Mouse (Mus musculus): ENCODE data around the gene Tmem220. TPM values are rescaled to one million over a fixed set of nuclear protein-coding genes. Genes with fewer than 3 reads are reported as not detected.
A peak's percentile ranks its signal among the peaks of the same experiment; 100 is the strongest.

Tmem220 gene
- polyA plus RNA-seq, 1 experiment from 2014 or later, result 0.54 TPM

GRCm38 (mm10) chr11:67047199-67047598 is 22.2 kb downstream of the Tmem220 start:
- Histone ChIP-seq H3K9me3 (no peaks in the 10 kb centered on the region), H3K27me3 (replicated peaks) (no peaks in the 10 kb centered on the region), H3K4me3 (no peak overlapping the region), H3K4me1 (peaks cover 10% of the 10 kb centered on the region), H3K36me3 (replicated peaks) (0 out of 2 replicates have a peak, but pooled peaks cover 5% of the 10 kb centered on the region), H3K27ac (no peak overlapping the region), H3K9ac (no peak overlapping the region), H3K4me2 (no peak overlapping the region)
- 91% methylated on average over 5 of the region's 5 CpGs for WGBS
- no peak for ATAC-seq (replicated peaks)

DNA sequence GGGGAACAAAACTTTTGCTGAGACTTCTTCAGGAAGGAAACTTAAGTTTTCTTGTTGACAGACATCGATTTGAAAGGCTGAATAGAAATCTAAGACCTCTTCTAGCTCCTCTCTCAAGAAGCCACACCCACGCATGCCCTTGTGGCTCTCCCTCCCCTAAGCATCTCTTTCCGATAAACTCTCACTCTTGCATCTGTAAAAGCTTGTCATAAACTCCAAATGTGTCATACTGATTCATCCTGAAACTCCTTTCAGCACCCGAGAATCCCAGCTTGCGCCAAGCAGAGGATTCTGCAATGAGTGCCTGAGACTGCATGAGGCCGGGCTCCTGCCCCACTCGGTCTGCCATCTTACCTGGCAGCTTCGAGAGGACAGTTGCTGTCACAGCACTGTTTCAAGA is 23.5 kb downstream of the Tmem220 start:
- H3K4me2 ChIP-seq, result no peak overlapping the region
- peaks cover 15% of the 10 kb centered on the region for H3K4me1 ChIP-seq
- no peaks in the 10 kb centered on the region for H3K27me3 ChIP-seq (replicated peaks)
- no peak overlapping the region for H3K4me3 ChIP-seq
- H3K9me3 ChIP-seq, result no peaks in the 10 kb centered on the region
- WGBS, result 90% methylated on average over 8 of the region's 8 CpGs
- H3K36me3 ChIP-seq (replicated peaks), result 0 out of 2 replicates have a peak, but pooled peaks cover 5% of the 10 kb centered on the region
- H3K9ac ChIP-seq, result no peak overlapping the region
- ATAC-seq (replicated peaks), result no peak
- H3K27ac ChIP-seq, result no peak overlapping the region

- Histone ChIP-seq H3K4me3 (no peak overlapping the region), H3K9ac (no peak overlapping the region), H3K36me3 (replicated peaks) (0 out of 2 replicates have a peak, but pooled peaks cover 5% of the 10 kb centered on the region), H3K9me3 (no peaks in the 10 kb centered on the region), H3K27me3 (replicated peaks) (no peaks in the 10 kb centered on the region), H3K27ac (no peak overlapping the region), H3K4me1 (peaks cover 22% of the 10 kb centered on the region), H3K4me2 (no peak overlapping the region)
- WGBS, result 92% methylated on average over 3 of the region's 3 CpGs
- ATAC-seq (replicated peaks), result no peak
Observed at GRCm38 (mm10) chr11:67049256-67049655, 24.3 kb downstream of the Tmem220 start.

- H3K27me3 ChIP-seq (replicated peaks), result no peaks in the 10 kb centered on the region
- H3K4me1 ChIP-seq, result peaks cover 24% of the 10 kb centered on the region
- H3K36me3 ChIP-seq (replicated peaks), result peaks cover 6% of the 10 kb centered on the region; the same call in 1 of the 2 replicates
- peak overlapping the region; percentile 86 for H3K27ac ChIP-seq
- WGBS, result 7% methylated on average over 16 of the region's 16 CpGs
- ATAC-seq (replicated peaks), result peak; percentile 68
- H3K4me2 ChIP-seq, result peak overlapping the region; percentile 62
- H3K9me3 ChIP-seq, result no peaks in the 10 kb centered on the region
- H3K4me3 ChIP-seq, result peak overlapping the region; percentile 67
- peak overlapping the region; percentile 85 for H3K9ac ChIP-seq
Observed at GRCm38 (mm10) chr11:67051676-67052320, 26.8 kb downstream of the Tmem220 start.

DNA sequence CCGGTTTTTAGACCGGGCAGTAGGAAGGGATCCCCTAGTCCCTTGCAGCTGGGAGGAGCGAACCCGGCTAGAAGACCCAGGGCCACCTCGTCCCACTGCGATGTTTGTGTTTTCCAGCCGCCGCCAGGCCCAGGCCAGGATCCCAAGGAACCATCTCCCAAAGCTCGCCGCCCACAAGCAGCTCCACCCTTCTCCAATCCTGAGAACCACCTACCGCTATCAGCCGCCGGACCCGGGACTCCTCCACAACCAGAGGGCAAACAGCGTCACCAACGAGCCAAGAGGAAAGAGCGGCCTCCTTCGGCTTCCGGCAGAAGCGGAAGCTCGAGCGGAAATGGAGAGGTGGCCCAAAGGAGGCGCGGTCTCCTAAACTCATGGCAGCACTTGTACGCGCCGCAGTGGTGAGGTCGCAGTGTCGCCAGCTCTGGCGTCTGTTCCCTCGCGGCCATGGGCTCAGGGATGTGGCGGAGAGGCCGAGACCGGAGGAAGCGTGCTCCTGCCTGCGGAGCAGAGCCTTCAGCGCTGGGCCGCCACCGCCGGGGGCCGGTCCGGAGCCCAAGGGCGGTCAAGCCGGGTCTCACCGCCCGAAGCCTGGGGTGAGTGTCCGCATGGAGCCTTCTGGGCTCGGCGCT is 27.5 kb downstream of the Tmem220 start, which contains the start of the genes Adprm and Sco1:
Gene Adprm, minus strand, starts transcription at position 274 of the 632 bp plus-strand sequence.
Gene Sco1, plus strand, starts transcription at position 350 of the 632 bp plus-strand sequence.
- Histone ChIP-seq H3K27me3 (replicated peaks) (no peaks in the 10 kb centered on the region), H3K9ac (peak within 1 kb of the TSS; percentile 85), H3K9me3 (no peaks in the 10 kb centered on the region), H3K4me1 (peaks cover 24% of the 10 kb centered on the region), H3K36me3 (replicated peaks) (peaks cover 11% of the 10 kb centered on the region; the same call in 1 of the 2 replicates), H3K4me2 (peak within 1 kb of the TSS; percentile 62), H3K27ac (peak within 1 kb of the TSS; percentile 86), H3K4me3 (peak within 1 kb of the TSS; percentile 67)
- WGBS, result under 1% methylated on average over 50 of the region's 50 CpGs
- peak; percentile 98 for ATAC-seq (replicated peaks)

- Histone ChIP-seq H3K9me3 (no peaks in the 10 kb centered on the region), H3K27ac (no peak overlapping the region), H3K9ac (no peak overlapping the region), H3K27me3 (replicated peaks) (no peaks in the 10 kb centered on the region), H3K36me3 (replicated peaks) (peaks cover 22% of the 10 kb centered on the region; the same call in 1 of the 2 replicates), H3K4me1 (peaks cover 24% of the 10 kb centered on the region), H3K4me2 (no peak overlapping the region), H3K4me3 (no peak overlapping the region)
- no peak for ATAC-seq (replicated peaks)
- 92% methylated on average over 8 of the region's 8 CpGs for WGBS
Observed at GRCm38 (mm10) chr11:67054754-67055365, 29.9 kb downstream of the Tmem220 start.

GRCm38 (mm10) chr11:67061311-67061710 is 36.4 kb downstream of the Tmem220 start:
- H3K27ac ChIP-seq, result no peak overlapping the region
- no peak for ATAC-seq (replicated peaks)
- no peak overlapping the region for H3K9ac ChIP-seq
- 96% methylated on average over 2 of the region's 2 CpGs for WGBS
- no peak overlapping the region for H3K4me2 ChIP-seq
- no peaks in the 10 kb centered on the region for H3K27me3 ChIP-seq (replicated peaks)
- H3K4me3 ChIP-seq, result no peak overlapping the region
- H3K9me3 ChIP-seq, result no peaks in the 10 kb centered on the region
- H3K4me1 ChIP-seq, result no peaks in the 10 kb centered on the region
- peaks cover 53% of the 10 kb centered on the region for H3K36me3 ChIP-seq (replicated peaks)

DNA sequence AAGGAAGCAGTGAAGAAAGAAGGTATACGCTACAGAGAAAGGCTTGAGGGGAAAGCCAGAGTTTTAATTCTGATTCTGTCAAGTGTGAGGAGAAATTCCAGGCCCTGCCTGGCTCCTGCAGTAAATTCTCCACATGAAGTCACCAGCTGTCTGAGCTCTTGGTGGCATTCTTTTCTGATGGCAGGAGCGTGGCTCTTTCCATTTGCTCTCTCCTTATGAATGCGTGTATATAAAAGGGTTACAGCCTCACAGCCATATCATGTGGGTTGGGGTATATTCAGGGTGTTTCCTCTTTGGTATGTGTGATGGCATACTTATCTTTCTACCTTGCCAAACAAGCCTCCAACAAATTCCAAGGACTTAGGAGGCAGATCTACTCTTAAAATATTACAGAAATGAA is 37.8 kb downstream of the Tmem220 start:
- WGBS, result 95% methylated on average over 3 of the region's 3 CpGs
- no peak overlapping the region for H3K9ac ChIP-seq
- H3K36me3 ChIP-seq (replicated peaks), result peaks cover 40% of the 10 kb centered on the region

DNA sequence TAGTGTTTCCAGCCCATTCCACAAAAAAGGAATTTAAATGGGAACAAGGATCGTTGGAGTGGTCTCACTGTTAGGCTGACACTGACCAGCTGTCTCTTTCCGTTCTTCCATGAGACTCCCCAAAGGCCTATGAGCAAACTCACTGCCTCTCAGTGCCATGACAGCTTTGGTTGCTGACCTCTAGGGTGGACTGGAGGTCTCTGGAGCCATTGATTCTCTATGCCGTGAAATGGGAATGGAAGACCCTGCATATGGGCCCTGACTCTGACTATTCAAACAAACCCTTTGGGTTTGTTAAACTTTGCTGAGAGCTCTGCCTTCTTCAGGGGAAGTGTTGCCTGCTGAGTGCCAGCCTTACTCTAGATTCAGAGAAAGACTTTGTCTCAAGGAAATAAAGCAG is 42.8 kb downstream of the Tmem220 start:
- Histone ChIP-seq H3K27me3 (replicated peaks) (no peaks in the 10 kb centered on the region), H3K9ac (no peak overlapping the region), H3K9me3 (no peaks in the 10 kb centered on the region), H3K4me1 (no peaks in the 10 kb centered on the region), H3K27ac (no peak overlapping the region), H3K4me2 (no peak overlapping the region), H3K36me3 (replicated peaks) (peaks cover 22% of the 10 kb centered on the region; the same call in 1 of the 2 replicates), H3K4me3 (no peak overlapping the region)
- no peak for ATAC-seq (replicated peaks)
- 90% methylated on average over 3 of the region's 3 CpGs for WGBS

More for the DNA sequence above, 37.8 kb downstream of the Tmem220 start:
- Histone ChIP-seq H3K4me1 (no peaks in the 10 kb centered on the region), H3K9me3 (no peaks in the 10 kb centered on the region), H3K4me3 (no peak overlapping the region), H3K27ac (no peak overlapping the region), H3K27me3 (replicated peaks) (no peaks in the 10 kb centered on the region), H3K4me2 (no peak overlapping the region)
- ATAC-seq (replicated peaks), result no peak

DNA sequence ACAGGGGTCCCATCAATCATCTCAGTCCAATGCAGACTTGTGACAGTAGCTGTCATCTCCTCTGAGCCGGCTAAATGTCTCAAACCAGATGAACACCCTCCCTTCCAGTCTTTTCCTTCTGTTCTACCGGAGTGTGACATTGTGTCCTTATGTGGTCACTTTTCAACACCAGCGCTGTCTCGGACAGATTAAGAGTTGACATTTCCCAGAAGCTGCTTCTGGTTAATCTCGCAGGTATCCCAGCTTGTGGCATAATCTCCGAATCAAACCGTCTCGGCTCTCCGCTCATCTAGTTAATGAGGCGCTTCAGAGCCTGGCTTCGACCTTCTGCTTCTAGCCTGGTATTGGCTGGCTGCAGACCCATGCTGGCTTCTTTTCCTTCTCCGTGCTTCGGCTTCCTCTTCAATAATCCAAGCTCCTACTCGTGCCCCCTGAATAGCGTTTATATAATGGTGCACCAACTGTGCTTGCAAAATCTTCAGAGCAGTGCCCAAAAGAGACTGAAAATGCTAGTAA is 47.7 kb downstream of the Tmem220 start:
- H3K36me3 ChIP-seq (replicated peaks), result no peaks in the 10 kb centered on the region
- H3K9me3 ChIP-seq, result no peaks in the 10 kb centered on the region
- no peaks in the 10 kb centered on the region for H3K4me1 ChIP-seq
- no peak overlapping the region for H3K4me3 ChIP-seq
- H3K4me2 ChIP-seq, result no peak overlapping the region
- no peak overlapping the region for H3K27ac ChIP-seq
- ATAC-seq (replicated peaks), result no peak
- H3K27me3 ChIP-seq (replicated peaks), result no peaks in the 10 kb centered on the region
- no peak overlapping the region for H3K9ac ChIP-seq
- 70% methylated on average over 15 of the region's 15 CpGs for WGBS

GRCm38 (mm10) chr11:67075036-67075435 is 50.1 kb downstream of the Tmem220 start:
- no peaks in the 10 kb centered on the region for H3K9me3 ChIP-seq
- 23% methylated on average over 3 of the region's 3 CpGs for WGBS
- no peak for ATAC-seq (replicated peaks)

DNA sequence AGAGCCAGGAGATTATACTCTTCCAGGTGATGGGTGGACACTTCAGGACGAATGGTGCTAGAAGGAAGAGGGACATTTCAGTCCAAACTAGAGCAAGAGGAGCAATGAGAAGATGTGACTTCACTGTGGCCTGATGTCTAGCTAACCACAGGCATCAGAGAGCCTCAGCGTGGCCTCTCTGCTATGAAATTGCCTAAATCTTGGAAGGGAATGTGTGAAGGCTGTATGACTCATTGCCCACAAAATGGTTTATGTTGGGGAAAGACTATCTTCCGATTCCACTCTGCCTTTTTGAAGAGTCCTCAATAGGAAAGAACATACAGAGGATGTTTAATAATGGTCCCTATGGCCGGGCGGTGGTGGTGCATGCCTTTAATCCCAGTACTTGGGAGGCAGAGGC is 51.8 kb downstream of the Tmem220 start:
- H3K27ac ChIP-seq, result no peak overlapping the region
- no peaks in the 10 kb centered on the region for H3K36me3 ChIP-seq (replicated peaks)
- no peak for ATAC-seq (replicated peaks)
- no peak overlapping the region for H3K9ac ChIP-seq
- WGBS, result 91% methylated on average over 5 of the region's 5 CpGs
- no peaks in the 10 kb centered on the region for H3K4me1 ChIP-seq
- no peaks in the 10 kb centered on the region for H3K9me3 ChIP-seq
- H3K4me2 ChIP-seq, result no peak overlapping the region
- no peak overlapping the region for H3K4me3 ChIP-seq
- H3K27me3 ChIP-seq (replicated peaks), result no peaks in the 10 kb centered on the region

More at GRCm38 (mm10) chr11:67075036-67075435, 50.1 kb downstream of the Tmem220 start:
- H3K4me1 ChIP-seq, result no peaks in the 10 kb centered on the region
- H3K9ac ChIP-seq, result no peak overlapping the region
- no peaks in the 10 kb centered on the region for H3K36me3 ChIP-seq (replicated peaks)
- no peaks in the 10 kb centered on the region for H3K27me3 ChIP-seq (replicated peaks)
- no peak overlapping the region for H3K4me3 ChIP-seq
- H3K4me2 ChIP-seq, result no peak overlapping the region
- H3K27ac ChIP-seq, result no peak overlapping the region

Measured in midbrain, embryonic 15.5 days (tissue).